10 mouse cellular contexts compared by ENCODE assay signal in the genomic region with DNA sequence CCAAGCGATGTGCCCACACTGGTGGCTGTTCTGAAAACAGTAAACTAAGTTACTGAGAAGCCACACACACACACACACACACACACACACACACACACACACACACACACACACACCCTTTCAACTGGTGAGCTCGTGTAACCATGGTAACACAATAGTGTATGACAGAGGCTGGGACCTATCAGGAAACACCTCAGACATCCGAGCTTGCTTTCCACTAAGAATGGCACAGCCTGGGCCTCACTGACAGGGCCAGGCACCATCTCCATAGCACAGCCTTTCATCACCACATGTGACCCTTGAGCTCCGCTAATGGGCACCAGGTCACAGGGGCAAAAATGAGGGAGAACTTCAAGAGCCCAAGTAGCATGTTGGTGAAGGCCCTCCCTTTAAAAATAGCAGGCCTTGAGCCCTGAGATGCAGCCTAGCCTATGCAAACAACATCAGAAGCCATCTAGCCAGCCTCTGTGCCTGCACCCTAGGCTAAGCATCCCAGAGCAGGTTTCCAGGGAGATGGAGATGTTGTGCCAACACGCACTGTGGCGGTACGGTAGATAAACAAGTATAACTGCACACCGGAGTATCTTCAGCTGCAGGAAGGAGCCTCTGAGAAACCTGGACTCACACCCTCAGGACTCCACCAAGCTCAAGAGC. TPM values are rescaled to one million over a fixed set of nuclear protein-coding genes. Genes with fewer than 3 reads are reported as not detected.
DNase-seq lines count a peak whose midpoint lies in the region; ATAC-seq and TF ChIP-seq lines count a peak whose summit lies in the region.
"Had no signal": no experiment of that assay in that cellular context is flagged by ENCODE, and none has a peak within 500 bp of the region (broad histone marks: within the 10 kb centered on the region; RNA-seq: fewer than 3 reads in every experiment).

No protein-coding gene starts in this region.

- peak overlapping the region; percentile 70 for H3K27ac ChIP-seq in heart, embryonic 12.5 days (ENCODE audit: poor library complexity, severe bottlenecking)
- no peak overlapping the region for H3K27ac ChIP-seq in limb, embryonic 12.5 days
- H3K27ac ChIP-seq in gastrocnemius, adult 2 months = no peak overlapping the region
- H3K27ac ChIP-seq: embryonic facial prominence, embryonic 13.5 days; macrophage had no signal

- H3K27me3 ChIP-seq in heart, embryonic 12.5 days (replicated peaks) = no peaks in the 10 kb centered on the region
- H3K27me3 ChIP-seq in limb, embryonic 12.5 days = no peaks in the 10 kb centered on the region

- no peak overlapping the region for H3K9ac ChIP-seq in heart, embryonic 12.5 days
- H3K9ac ChIP-seq in limb, embryonic 12.5 days (replicated peaks) = no peak overlapping the region
- H3K9ac ChIP-seq: embryonic facial prominence, embryonic 13.5 days had no signal

- WGBS in heart, embryonic 12.5 days = 51% methylated on average over 8 of the region's 8 CpGs
- WGBS in limb, embryonic 12.5 days = 62% methylated on average over 8 of the region's 8 CpGs

- H3K9me3 ChIP-seq in heart, embryonic 12.5 days (replicated peaks) = no peaks in the 10 kb centered on the region
- no peaks in the 10 kb centered on the region for H3K9me3 ChIP-seq in limb, embryonic 12.5 days
- H3K9me3 ChIP-seq: embryonic facial prominence, embryonic 13.5 days had no signal

- H3K36me3 ChIP-seq in heart, embryonic 12.5 days = no peaks in the 10 kb centered on the region
- H3K36me3 ChIP-seq in limb, embryonic 12.5 days = no peaks in the 10 kb centered on the region
- H3K36me3 ChIP-seq: embryonic facial prominence, embryonic 13.5 days had no signal

- TF ChIP-seq CTCF in gastrocnemius, adult 2 months (IDR thresholded peaks at IDR 0.05) = no peak

- DNase-seq in heart, adult 9 months (ENCODE audit: low spot score in 2 of 2) = no peak
- DNase-seq in right cerebral cortex, postnatal 14 days = peak; percentile 5
- DNase-seq in right cerebral cortex, postnatal 10 days (ENCODE audit: low spot score in 2 of 2) = no peak
- DNase-seq in gastrocnemius, postnatal 10 days = no peak
- no peak for DNase-seq in thymus, postnatal 4 days
- DNase-seq in gastrocnemius, adult 2 months = no peak

- no peak overlapping the region for H3K4me2 ChIP-seq in heart, embryonic 12.5 days
- no peak overlapping the region for H3K4me2 ChIP-seq in limb, embryonic 12.5 days
- H3K4me2 ChIP-seq: embryonic facial prominence, embryonic 13.5 days had no signal

- no peak overlapping the region for H3K4me3 ChIP-seq in heart, embryonic 12.5 days
- H3K4me3 ChIP-seq in limb, embryonic 12.5 days (replicated peaks) = no peak overlapping the region
- H3K4me3 ChIP-seq in gastrocnemius, adult 2 months = no peak overlapping the region
- H3K4me3 ChIP-seq: embryonic facial prominence, embryonic 13.5 days had no signal

- ATAC-seq in heart, embryonic 12.5 days (ENCODE audit: insufficient number of reproducible peaks, low FRiP score) = peak; percentile 73
- ATAC-seq in limb, embryonic 12.5 days (ENCODE audit: insufficient number of reproducible peaks, insufficient read depth, low FRiP score, low TSS enrichment, low read depth) = 0 out of 2 replicates have a peak, but pooled peaks have one; percentile 59

- intact Hi-C loops in gastrocnemius, adult 2 months (cut with DNase I) = no loop called here

- H3K4me1 ChIP-seq in heart, embryonic 12.5 days (replicated peaks) = peaks cover 51% of the 10 kb centered on the region
- peaks cover 23% of the 10 kb centered on the region for H3K4me1 ChIP-seq in limb, embryonic 12.5 days (replicated peaks)

RNA-seq across cellular contexts. Expression of a gene that starts 21.6 kb away (rescaled TPM):
- 6.4 and 6.5 TPM in 2 replicates for polyA plus RNA-seq in heart, embryonic 12.5 days (2016; fragmentation: Nextera tagmentation; extraction: Ambion mirVana)
- polyA plus RNA-seq in limb, embryonic 12.5 days (2016; fragmentation: Nextera tagmentation; extraction: Ambion mirVana) = 1.1 and 1.6 TPM in 2 replicates
- under 1 TPM; 0.38 to 0.86 TPM for total RNA-seq in gastrocnemius, postnatal 10 days (2021)
- total RNA-seq in gastrocnemius, adult 2 months (2021) = under 1 TPM; 0.22 to 0.31 TPM
- polyA plus RNA-seq: macrophage had no signal
